Mouse (Mus musculus) midbrain, embryonic 13.5 days (tissue): Measurements from ENCODE around the gene Gabpb2. TPM values are rescaled to one million over a fixed set of nuclear protein-coding genes. Genes with fewer than 3 reads are reported as not detected.

ENCODE experiments used
- ATAC-seq: fragments of 200-750 bp; cut with Nextera tagmentation; 2 replicates; pipeline ENCODE4 v1.8.0; 2017; ENCODE audit warnings: mild to moderate bottlenecking, moderate TSS enrichment, moderate library complexity
- H3K27ac ChIP-seq: fragments of 300-500 bp; sonication (generic); 2 replicates; pipeline ENCODE4 v1.5.1; 2015; ENCODE audit warnings: inconsistent platforms, mild to moderate bottlenecking, moderate library complexity
- H3K27me3 ChIP-seq: fragments of 300-500 bp; sonication (generic); 2 replicates; pipeline ENCODE4 v1.6.1; 2015; ENCODE audit warnings: mild to moderate bottlenecking, inconsistent platforms
- H3K36me3 ChIP-seq: fragments of 300-500 bp; sonication (generic); 2 replicates; pipeline ENCODE4 v1.6.1; 2015; ENCODE audit warnings: mild to moderate bottlenecking, inconsistent platforms
- H3K4me1 ChIP-seq: fragments of 300-500 bp; sonication (generic); replicated peaks from 2 replicates; pipeline ENCODE4 v1.6.1; 2015; ENCODE audit warnings: inconsistent platforms
- H3K4me2 ChIP-seq: fragments of 300-500 bp; sonication (generic); replicated peaks from 2 replicates; pipeline ENCODE4 v1.6.1; 2015; ENCODE audit warnings: moderate library complexity, mild to moderate bottlenecking, inconsistent platforms
- H3K4me3 ChIP-seq: fragments of 300-500 bp; sonication (generic); replicated peaks from 2 replicates; pipeline ENCODE4 v1.5.1; 2015; ENCODE audit warnings: mild to moderate bottlenecking, inconsistent platforms
- H3K9ac ChIP-seq: fragments of 300-500 bp; sonication (generic); replicated peaks from 2 replicates; pipeline ENCODE4 v1.6.1; 2015; ENCODE audit warnings: mild to moderate bottlenecking, inconsistent platforms
- H3K9me3 ChIP-seq: fragments of 300-500 bp; sonication (generic); 2 replicates; pipeline ENCODE4 v1.6.1; 2016; ENCODE audit warnings: mild to moderate bottlenecking, inconsistent platforms
- WGBS: fragments of 180-500 bp; shearing (Covaris S2); methylation state at CpG from one replicate; pipeline ENCODE4 v1.1.7; 2015; 5-methylcytosine and 5-hydroxymethylcytosine counted together
- polyA plus RNA-seq: library from polyadenylated mRNA; unstranded; fragments of >200 nt; fragmentation: Nextera tagmentation; extraction: Ambion mirVana; gene quantifications from 2 replicates; pipeline ENCODE4 v1.2.1, GENCODE M21; 2015

Gabpb2 gene
- polyA plus RNA-seq, 1 experiment from 2014 or later, result 5.5 TPM

DNA sequence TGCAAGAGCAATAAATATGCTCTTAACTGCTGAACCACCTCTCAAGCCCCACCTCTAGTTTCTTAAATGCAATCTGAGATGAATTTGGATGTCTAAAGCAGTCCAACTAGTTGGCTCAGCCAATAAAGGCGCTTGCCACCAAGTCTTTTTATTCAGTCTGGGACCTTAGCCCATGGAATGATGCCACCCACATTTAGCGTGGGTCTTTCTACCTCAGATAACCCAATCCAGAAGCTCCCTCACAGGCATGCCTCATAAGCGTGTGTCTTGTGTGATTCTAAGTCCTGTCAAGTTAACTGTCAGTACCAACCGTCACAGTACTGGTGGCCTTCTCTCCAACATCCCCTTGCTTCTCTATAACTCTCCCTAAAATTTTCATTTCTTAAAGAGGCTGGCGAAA, 38.8 kb downstream of the Gabpb2 start:
- Histone ChIP-seq H3K9ac (no peak overlapping the region), H3K9me3 (no peaks in the 10 kb centered on the region), H3K4me1 (peaks cover 3% of the 10 kb centered on the region), H3K4me2 (no peak overlapping the region), H3K27ac (no peak overlapping the region), H3K36me3 (peaks cover 11% of the 10 kb centered on the region), H3K27me3 (peaks cover 2% of the 10 kb centered on the region; the same call in 1 of the 2 replicates), H3K4me3 (no peak overlapping the region)
- WGBS, result 85% methylated on average over 5 of the region's 5 CpGs
- ATAC-seq, result no peak

DNA sequence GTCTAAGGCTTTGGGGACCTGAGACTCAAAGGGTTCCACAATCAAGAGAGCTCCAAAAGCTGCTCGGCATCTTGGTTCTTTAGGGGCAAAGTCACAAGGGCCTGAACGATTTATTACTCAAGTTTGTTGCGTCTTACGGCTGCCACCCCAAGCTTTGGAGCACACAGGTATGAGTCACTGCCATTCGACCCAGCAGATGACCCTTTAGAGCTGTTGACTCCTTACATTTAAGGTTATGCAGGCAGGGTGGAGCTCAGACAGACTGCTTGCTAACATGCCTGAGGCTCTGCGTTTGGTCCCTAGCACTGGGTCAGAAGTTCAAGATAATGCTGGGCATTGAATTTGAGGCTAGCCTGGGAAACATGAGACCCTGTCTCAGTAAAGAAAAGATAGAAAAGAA, 40.1 kb downstream of the Gabpb2 start:
- Histone ChIP-seq H3K27ac (no peak overlapping the region), H3K4me1 (peaks cover 16% of the 10 kb centered on the region), H3K36me3 (peaks cover 11% of the 10 kb centered on the region), H3K4me2 (no peak overlapping the region), H3K9ac (no peak overlapping the region), H3K27me3 (peaks cover 16% of the 10 kb centered on the region), H3K9me3 (no peaks in the 10 kb centered on the region), H3K4me3 (no peak overlapping the region)
- ATAC-seq, result no peak
- 81% methylated on average over 6 of the region's 6 CpGs for WGBS

DNA sequence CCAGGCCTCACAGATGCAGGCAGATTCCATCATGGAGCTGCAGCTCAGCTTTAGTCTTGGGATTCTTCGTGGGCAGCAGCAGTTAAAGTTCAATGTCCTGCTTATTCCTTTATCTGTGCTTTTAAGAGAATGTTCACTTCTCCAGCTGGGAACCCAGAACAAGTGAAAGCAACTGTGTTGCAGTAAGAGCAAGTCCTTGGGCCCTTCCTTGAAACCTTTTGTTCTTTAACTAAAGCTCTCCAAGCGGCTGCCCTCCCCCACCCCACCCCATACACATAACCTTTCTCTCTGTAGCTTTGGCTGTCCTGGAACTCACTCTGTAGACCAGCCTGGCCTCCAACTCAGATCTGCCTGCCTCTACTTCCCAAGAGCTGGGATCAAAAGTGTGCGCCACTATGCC, 41.2 kb downstream of the Gabpb2 start:
- Histone ChIP-seq H3K27me3 (peaks cover 26% of the 10 kb centered on the region), H3K36me3 (peaks cover 21% of the 10 kb centered on the region), H3K4me3 (no peak overlapping the region), H3K9ac (no peak overlapping the region), H3K4me1 (peaks cover 21% of the 10 kb centered on the region), H3K4me2 (no peak overlapping the region), H3K27ac (no peak overlapping the region), H3K9me3 (no peaks in the 10 kb centered on the region)
- WGBS, result 49% methylated on average over 3 of the region's 3 CpGs
- no peak for ATAC-seq

DNA sequence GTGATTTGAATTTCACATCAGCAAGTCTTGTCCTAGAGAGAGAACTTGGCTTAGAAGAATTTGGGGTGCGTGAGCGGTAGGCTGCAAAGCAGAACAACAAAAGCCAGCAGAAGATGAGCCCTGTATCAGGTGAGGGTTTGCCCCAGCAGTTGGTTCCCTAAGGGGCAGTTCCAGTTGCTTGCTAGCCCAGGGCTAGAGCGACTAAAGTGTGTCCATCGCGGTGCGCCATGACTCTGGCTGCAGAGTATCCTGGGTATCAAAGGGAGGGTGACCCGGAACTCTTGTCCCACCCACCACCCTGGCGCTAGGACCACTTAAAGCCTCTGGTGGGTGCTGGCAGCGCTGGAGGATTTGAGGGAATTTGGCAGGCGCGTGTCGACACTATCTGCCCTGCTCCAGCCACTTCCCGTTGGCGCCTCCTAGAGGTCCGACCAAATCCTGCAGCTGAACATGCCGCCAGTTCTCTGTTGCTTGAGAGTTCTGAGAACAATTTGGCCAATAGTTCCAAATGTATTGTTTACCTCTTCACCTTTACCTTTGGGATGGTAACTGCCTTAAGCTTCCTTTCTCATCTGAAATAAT, 43.6 kb downstream of the Gabpb2 start:
- H3K4me2 ChIP-seq, result peak overlapping the region; percentile 41; the same call in 1 of the 2 replicates
- peaks cover 21% of the 10 kb centered on the region for H3K4me1 ChIP-seq
- H3K9ac ChIP-seq, result 0 out of 2 replicates have a peak overlapping the region, but pooled peaks have one; percentile 52
- ATAC-seq, result peak; percentile 62
- H3K9me3 ChIP-seq, result no peaks in the 10 kb centered on the region
- no peak overlapping the region for H3K4me3 ChIP-seq
- H3K36me3 ChIP-seq, result peaks cover 45% of the 10 kb centered on the region
- no peak overlapping the region for H3K27ac ChIP-seq
- peaks cover 50% of the 10 kb centered on the region for H3K27me3 ChIP-seq
- 4% methylated on average over 16 of the region's 16 CpGs for WGBS

DNA sequence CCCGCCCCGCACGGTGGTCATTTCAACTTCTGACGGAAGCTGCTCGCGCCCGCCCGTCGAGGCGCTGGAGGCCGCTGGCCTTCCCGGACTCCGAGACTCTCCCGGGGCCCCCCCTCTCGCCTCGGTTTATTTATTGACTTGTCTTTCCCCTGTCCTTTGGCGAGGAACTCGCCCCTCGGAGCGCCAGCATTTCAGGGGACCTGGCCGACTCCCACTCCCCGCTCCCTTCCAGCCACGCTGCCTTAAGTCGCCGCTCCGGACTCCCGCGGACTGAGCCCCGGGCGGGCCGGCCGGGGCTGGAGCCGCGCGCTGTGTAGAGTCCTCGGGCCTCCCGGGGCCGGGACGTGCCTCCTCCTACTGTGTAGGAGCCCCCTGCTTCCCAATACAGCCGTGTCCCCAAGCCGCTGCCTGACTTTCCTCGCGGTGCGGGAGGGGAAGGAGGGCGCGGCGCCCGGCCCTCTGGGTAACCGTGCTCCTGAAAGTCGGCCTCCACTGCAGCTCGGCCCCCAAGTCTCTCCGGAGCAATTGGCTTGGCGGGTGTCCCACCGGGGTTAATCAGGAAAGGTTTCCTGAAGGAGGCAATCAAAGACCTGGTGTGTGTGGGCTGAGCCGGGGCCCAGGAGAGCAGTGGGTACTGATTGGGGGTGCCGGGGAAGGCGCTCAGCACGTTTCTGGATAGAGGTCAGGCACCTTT, 44.3 kb downstream of the Gabpb2 start:
- Histone ChIP-seq H3K4me3 (peak overlapping the region; percentile 20), H3K4me2 (peak overlapping the region; percentile 41), H3K4me1 (peaks cover 21% of the 10 kb centered on the region), H3K9me3 (no peaks in the 10 kb centered on the region), H3K36me3 (peaks cover 52% of the 10 kb centered on the region), H3K27ac (no peak overlapping the region), H3K9ac (peak overlapping the region; percentile 52), H3K27me3 (peaks cover 57% of the 10 kb centered on the region)
- ATAC-seq, result peak; percentile 41
- WGBS, result 5% methylated on average over 55 of the region's 58 CpGs

DNA sequence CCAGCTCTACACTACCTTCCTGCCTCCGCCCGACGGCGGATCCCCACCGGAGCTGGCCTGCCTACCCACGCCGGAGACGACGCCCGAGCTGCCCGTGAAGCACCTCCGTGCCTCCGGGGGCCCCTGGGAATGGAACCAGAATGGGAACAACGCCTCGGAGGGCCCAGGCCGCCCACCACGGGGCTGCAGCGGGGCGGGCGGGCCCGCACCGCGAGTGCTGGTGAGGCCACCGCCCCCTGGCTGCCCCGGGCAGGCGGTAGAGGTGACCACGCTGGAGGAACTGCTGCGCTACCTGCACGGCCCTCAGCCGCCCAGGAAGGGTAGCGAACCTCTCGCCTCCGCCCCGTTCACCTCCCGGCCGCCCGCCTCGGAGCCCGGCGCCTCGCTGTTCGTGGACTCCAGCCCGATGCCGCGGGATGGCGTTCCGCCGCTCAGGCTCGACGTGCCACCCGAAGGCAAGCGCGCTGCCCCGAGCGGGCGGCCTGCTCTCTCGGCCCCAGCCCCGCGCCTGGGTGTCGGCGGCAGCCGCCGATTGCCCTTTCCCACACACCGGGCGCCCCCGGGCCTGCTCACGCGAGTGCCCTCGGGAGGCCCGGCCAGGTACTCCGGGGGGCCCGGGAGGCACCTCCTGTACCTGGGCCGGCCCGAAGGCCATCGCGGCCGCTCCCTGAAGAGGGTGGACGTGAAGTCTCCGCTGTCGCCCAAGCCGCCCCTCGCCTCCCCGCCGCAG, 45.0 kb downstream of the Gabpb2 start:
- no peaks in the 10 kb centered on the region for H3K9me3 ChIP-seq
- peaks cover 64% of the 10 kb centered on the region for H3K27me3 ChIP-seq
- H3K4me3 ChIP-seq, result peak overlapping the region; percentile 5; the same call in 1 of the 2 replicates
- peaks cover 21% of the 10 kb centered on the region for H3K4me1 ChIP-seq
- 14% methylated on average over 78 of the region's 84 CpGs for WGBS
- H3K9ac ChIP-seq, result peak overlapping the region; percentile 28; the same call in 1 of the 2 replicates
- H3K27ac ChIP-seq, result no peak overlapping the region
- H3K36me3 ChIP-seq, result peaks cover 60% of the 10 kb centered on the region
- ATAC-seq, result peak; percentile 17
- peak overlapping the region; percentile 41; the same call in 1 of the 2 replicates for H3K4me2 ChIP-seq

DNA sequence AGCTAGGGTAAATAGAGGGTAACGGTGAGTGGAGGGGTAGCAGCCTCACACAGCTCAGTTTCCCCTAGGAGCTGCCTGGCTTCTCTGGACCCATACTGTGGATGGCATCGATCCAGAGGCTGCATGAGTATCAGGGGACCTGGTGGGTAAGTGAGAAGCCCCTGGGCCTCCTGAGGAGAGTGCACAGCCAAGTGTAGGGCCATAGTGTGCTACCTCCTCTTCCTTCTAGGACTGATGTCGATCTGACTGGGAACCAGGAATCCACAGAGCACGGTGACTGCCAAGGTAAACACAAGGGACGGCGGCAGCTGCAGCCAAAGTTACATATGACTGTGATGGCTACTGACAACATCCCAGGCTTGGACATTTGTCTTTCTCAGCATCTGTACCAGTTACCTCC, 46.6 kb downstream of the Gabpb2 start:
- ATAC-seq, result no peak
- Histone ChIP-seq H3K9me3 (no peaks in the 10 kb centered on the region), H3K27me3 (peaks cover 64% of the 10 kb centered on the region), H3K27ac (no peak overlapping the region), H3K4me2 (no peak overlapping the region), H3K36me3 (peaks cover 75% of the 10 kb centered on the region), H3K9ac (no peak overlapping the region), H3K4me3 (no peak overlapping the region), H3K4me1 (peaks cover 21% of the 10 kb centered on the region)
- 84% methylated on average over 6 of the region's 6 CpGs for WGBS

DNA sequence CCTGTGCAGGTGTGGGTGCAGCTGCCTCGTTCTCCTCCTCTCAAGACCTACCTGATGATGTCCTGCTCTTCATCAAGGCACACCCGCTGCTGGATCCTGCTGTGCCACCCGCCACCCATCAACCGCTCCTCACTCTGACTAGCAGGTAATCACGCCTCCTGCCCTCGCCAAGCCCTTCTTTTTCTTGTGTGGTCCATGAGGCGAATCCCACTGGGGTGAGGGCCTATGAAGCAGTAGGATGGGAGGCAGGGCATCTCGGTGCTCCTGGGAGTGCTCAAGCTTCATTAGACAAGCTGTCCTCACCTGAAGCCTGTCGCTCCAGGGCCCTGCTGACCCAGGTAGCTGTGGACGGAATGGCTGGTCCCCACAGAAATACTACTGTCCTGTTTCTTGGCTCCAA, 47.7 kb downstream of the Gabpb2 start:
- no peak overlapping the region for H3K4me2 ChIP-seq
- H3K4me3 ChIP-seq, result no peak overlapping the region
- H3K27ac ChIP-seq, result no peak overlapping the region
- peaks cover 22% of the 10 kb centered on the region for H3K4me1 ChIP-seq
- no peaks in the 10 kb centered on the region for H3K9me3 ChIP-seq
- 91% methylated on average over 10 of the region's 10 CpGs for WGBS
- peaks cover 64% of the 10 kb centered on the region for H3K27me3 ChIP-seq
- peaks cover 86% of the 10 kb centered on the region for H3K36me3 ChIP-seq
- no peak for ATAC-seq
- no peak overlapping the region for H3K9ac ChIP-seq

DNA sequence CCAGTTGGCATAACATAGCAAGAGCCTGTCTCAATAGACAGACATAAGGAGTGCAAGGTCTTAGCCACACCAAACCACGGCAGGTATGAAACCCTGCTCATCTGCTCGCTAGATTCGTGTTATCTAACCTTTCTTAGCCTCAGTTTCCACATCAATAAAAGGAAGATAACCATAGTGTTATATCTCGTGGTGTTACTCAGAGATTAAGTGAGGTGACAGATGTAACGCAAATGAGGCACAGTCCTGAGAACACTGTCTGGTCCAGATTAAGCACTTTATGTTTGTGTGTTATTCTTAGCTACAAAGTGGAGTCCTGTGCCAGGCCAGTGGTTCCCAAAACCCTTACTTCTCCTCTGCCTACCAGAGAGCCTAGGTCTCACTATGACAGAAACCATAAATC, 52.9 kb downstream of the Gabpb2 start:
- WGBS, result 88% methylated on average over 5 of the region's 5 CpGs
- H3K9ac ChIP-seq, result no peak overlapping the region

DNA sequence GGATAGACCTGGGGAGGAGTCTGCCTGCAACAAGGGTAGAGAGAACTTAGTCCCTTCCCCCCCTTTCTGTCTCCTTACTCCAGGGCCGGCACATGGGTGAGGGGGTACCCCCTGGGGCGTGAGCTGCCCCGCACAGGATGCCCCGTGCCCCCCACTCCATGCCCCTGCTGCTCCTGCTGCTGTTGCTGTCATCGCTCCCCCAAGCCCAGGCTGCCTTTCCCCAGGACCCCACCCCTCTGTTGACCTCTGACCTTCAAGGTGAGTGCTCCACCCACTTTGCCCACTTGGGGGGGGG, 53.5 kb downstream of the Gabpb2 start:
- H3K36me3 ChIP-seq, result peaks cover 53% of the 10 kb centered on the region
- peak overlapping the region; percentile 89; the same call in 1 of the 2 replicates for H3K9ac ChIP-seq
- 61% methylated on average over 5 of the region's 5 CpGs for WGBS
- H3K4me3 ChIP-seq, result no peak overlapping the region
- peaks cover 43% of the 10 kb centered on the region for H3K4me1 ChIP-seq
- H3K27ac ChIP-seq, result no peak overlapping the region
- ATAC-seq, result no peak
- H3K4me2 ChIP-seq, result peak overlapping the region; percentile 82
- H3K27me3 ChIP-seq, result peaks cover 14% of the 10 kb centered on the region
- no peaks in the 10 kb centered on the region for H3K9me3 ChIP-seq

More for the DNA sequence above, 52.9 kb downstream of the Gabpb2 start:
- Histone ChIP-seq H3K27ac (no peak overlapping the region), H3K36me3 (peaks cover 59% of the 10 kb centered on the region), H3K4me1 (peaks cover 36% of the 10 kb centered on the region), H3K4me3 (no peak overlapping the region), H3K4me2 (no peak overlapping the region), H3K27me3 (peaks cover 21% of the 10 kb centered on the region), H3K9me3 (no peaks in the 10 kb centered on the region)
- ATAC-seq, result no peak

DNA sequence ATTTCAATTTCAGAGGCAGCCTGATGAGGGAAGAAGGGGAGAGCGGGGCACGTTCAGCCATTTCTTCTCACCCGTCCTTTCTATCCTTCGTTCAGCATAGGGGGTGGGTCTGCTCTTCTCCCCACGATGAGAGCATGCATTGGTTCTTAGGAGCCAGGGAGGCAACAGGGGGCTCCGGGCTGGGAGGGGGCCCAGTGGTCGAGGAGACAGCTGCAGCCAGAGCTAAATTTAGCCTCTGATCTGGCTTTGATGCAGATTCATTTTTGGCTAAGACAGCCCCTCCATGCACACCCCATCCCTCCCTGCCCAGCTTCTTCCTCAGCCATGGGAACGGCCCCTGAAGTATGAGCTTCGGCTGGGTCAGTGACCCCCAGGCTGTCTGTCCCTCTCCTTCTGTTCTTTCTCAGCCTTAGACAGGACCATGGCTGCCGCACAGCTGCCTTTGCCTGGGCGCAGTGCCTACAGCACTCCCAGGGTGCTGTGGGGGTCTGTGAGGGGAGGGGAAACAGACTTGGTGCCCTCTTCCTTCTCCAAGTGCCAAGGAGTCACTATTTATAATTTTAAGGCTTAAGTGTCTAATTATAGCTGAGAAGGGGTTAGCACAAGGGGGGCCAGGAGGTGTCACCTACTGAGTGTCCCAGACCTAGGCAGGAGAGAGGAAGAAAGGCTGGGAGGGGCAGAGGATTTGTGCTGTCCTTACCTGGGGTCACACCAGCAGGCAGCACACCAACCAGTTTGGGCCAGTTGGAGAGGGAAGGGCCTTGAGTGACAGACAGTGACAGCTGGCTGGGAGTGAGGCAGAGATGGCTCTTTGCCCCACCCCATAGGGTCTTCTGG, 54.1 kb downstream of the Gabpb2 start:
- peak overlapping the region; percentile 89 for H3K9ac ChIP-seq
- 62% methylated on average over 11 of the region's 11 CpGs for WGBS
- no peak overlapping the region for H3K27ac ChIP-seq

DNA sequence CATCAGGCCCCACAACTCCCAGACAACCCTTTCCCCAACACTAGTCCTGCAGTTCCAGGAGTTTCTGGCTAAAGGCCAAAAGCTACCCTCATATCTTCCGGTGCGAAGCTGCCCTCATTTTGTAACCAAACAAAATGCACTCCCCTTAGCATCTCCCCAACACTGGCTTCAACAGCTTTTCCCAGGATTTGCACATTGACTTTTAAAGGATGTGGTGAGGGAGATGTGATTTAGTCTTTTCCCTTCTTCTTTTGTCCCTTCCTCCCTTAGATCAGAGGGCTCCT, 55.4 kb downstream of the Gabpb2 start:
- H3K27me3 ChIP-seq, result no peaks in the 10 kb centered on the region
- peaks cover 33% of the 10 kb centered on the region for H3K36me3 ChIP-seq
- H3K4me2 ChIP-seq, result peak overlapping the region; percentile 82
- H3K4me1 ChIP-seq, result peaks cover 44% of the 10 kb centered on the region
- WGBS, result 25% methylated on average over 2 of the region's 2 CpGs
- H3K9me3 ChIP-seq, result no peaks in the 10 kb centered on the region
- H3K4me3 ChIP-seq, result peak overlapping the region; percentile 89
- ATAC-seq, result no peak
- peak overlapping the region; percentile 82 for H3K27ac ChIP-seq
- H3K9ac ChIP-seq, result peak overlapping the region; percentile 89

More for the DNA sequence above, 54.1 kb downstream of the Gabpb2 start:
- peaks cover 44% of the 10 kb centered on the region for H3K4me1 ChIP-seq
- peak overlapping the region; percentile 89 for H3K4me3 ChIP-seq
- H3K27me3 ChIP-seq, result peaks cover 9% of the 10 kb centered on the region
- H3K4me2 ChIP-seq, result peak overlapping the region; percentile 82
- no peaks in the 10 kb centered on the region for H3K9me3 ChIP-seq
- H3K36me3 ChIP-seq, result peaks cover 47% of the 10 kb centered on the region
- ATAC-seq, result no peak
